Mouse (Mus musculus): ENCODE results near the gene Kif24. TPM values are rescaled to one million over a fixed set of nuclear protein-coding genes. Genes with fewer than 3 reads are reported as not detected.

Kif24 gene
- polyA plus RNA-seq, 1 experiment, result 0.38 TPM

GRCm38 (mm10) chr4:41349199-41349591 is 115.5 kb downstream of the Kif24 start:
- TF ChIP-seq TAL1 (IDR thresholded peaks at IDR 0.05; ENCODE audit: low read length), result no peak
- TF ChIP-seq GATA1 (IDR thresholded peaks at IDR 0.05; ENCODE audit: low read length), result no peak
- Histone ChIP-seq H3K27me3 (ENCODE audit: control insufficient read depth) (no peaks in the 10 kb centered on the region), H3K4me3 (replicated peaks) (peak overlapping the region; percentile 94), H3K36me3 (ENCODE audit: control insufficient read depth) (peaks cover 12% of the 10 kb centered on the region), H3K4me1 (ENCODE audit: control insufficient read depth) (peaks cover 49% of the 10 kb centered on the region), H3K9me3 (ENCODE audit: control insufficient read depth, low read length) (no peaks in the 10 kb centered on the region)

- Histone ChIP-seq H3K4me3 (replicated peaks) (peak within 1 kb of the TSS; percentile 94), H3K4me1 (ENCODE audit: control insufficient read depth) (peaks cover 48% of the 10 kb centered on the region), H3K36me3 (ENCODE audit: control insufficient read depth) (peaks cover 12% of the 10 kb centered on the region), H3K9me3 (ENCODE audit: control insufficient read depth, low read length) (no peaks in the 10 kb centered on the region), H3K27me3 (ENCODE audit: control insufficient read depth) (no peaks in the 10 kb centered on the region)
- TF ChIP-seq GATA1 (IDR thresholded peaks at IDR 0.05; ENCODE audit: low read length) (no peak), TAL1 (IDR thresholded peaks at IDR 0.05; ENCODE audit: low read length) (no peak)
These were observed 116.0 kb downstream of the Kif24 start, which contains the start of gene Ubap1 for GRCm38 (mm10) chr4:41348584-41349198. Ubap1 (plus strand) TSS chr4:41348996.

GRCm38 (mm10) chr4:41347839-41348238 is 116.8 kb downstream of the Kif24 start:
- no peaks in the 10 kb centered on the region for H3K9me3 ChIP-seq (ENCODE audit: control insufficient read depth, low read length)
- TF ChIP-seq GATA1 (IDR thresholded peaks at IDR 0.05; ENCODE audit: low read length) (no peak), TAL1 (IDR thresholded peaks at IDR 0.05; ENCODE audit: low read length) (no peak)
- H3K4me3 ChIP-seq (replicated peaks), result peak overlapping the region; percentile 94
- H3K27me3 ChIP-seq (ENCODE audit: control insufficient read depth), result no peaks in the 10 kb centered on the region
- peaks cover 40% of the 10 kb centered on the region for H3K4me1 ChIP-seq (ENCODE audit: control insufficient read depth)
- peaks cover 11% of the 10 kb centered on the region for H3K36me3 ChIP-seq (ENCODE audit: control insufficient read depth)

- peaks cover 30% of the 10 kb centered on the region for H3K4me1 ChIP-seq (ENCODE audit: control insufficient read depth)
- no peaks in the 10 kb centered on the region for H3K9me3 ChIP-seq (ENCODE audit: control insufficient read depth, low read length)
- TF ChIP-seq TAL1 (IDR thresholded peaks at IDR 0.05; ENCODE audit: low read length) (no peak), GATA1 (IDR thresholded peaks at IDR 0.05; ENCODE audit: low read length) (no peak)
- H3K27me3 ChIP-seq (ENCODE audit: control insufficient read depth), result no peaks in the 10 kb centered on the region
- H3K36me3 ChIP-seq (ENCODE audit: control insufficient read depth), result peaks cover 2% of the 10 kb centered on the region
- no peak overlapping the region for H3K4me3 ChIP-seq (replicated peaks)
These were observed 118.7 kb downstream of the Kif24 start for GRCm38 (mm10) chr4:41346011-41346410.

GRCm38 (mm10) chr4:41340912-41341550 is 123.7 kb downstream of the Kif24 start:
- no peaks in the 10 kb centered on the region for H3K36me3 ChIP-seq (ENCODE audit: control insufficient read depth)
- no peak for TF ChIP-seq TAL1 (IDR thresholded peaks at IDR 0.05; ENCODE audit: low read length)
- TF ChIP-seq GATA1 (IDR thresholded peaks at IDR 0.05; ENCODE audit: low read length), result no peak
- H3K27me3 ChIP-seq (ENCODE audit: control insufficient read depth), result peaks cover 2% of the 10 kb centered on the region
- H3K4me1 ChIP-seq (ENCODE audit: control insufficient read depth), result peaks cover 24% of the 10 kb centered on the region
- no peak overlapping the region for H3K4me3 ChIP-seq (replicated peaks)
- H3K9me3 ChIP-seq (ENCODE audit: control insufficient read depth, low read length), result peaks cover 2% of the 10 kb centered on the region; the same call in 1 of the 2 replicates

Other genes with a start within 250 kb of the Kif24 start
- 60.5 and 63.9 TPM in 2 replicates for gene Ubap2, start 189.7 kb downstream of the Kif24 start, polyA plus RNA-seq (2012)
- gene Dcaf12, start 150.0 kb downstream of the Kif24 start, polyA plus RNA-seq (2012), result 14.1 and 15.2 TPM in 2 replicates
- gene Ubap1, start 115.9 kb downstream of the Kif24 start, polyA plus RNA-seq (2012), result 7.0 and 7.3 TPM in 2 replicates
- gene Nudt2, start 264 bp upstream of the Kif24 start, polyA plus RNA-seq (2012), result 0.55 and 1.5 TPM in 2 replicates
- gene AI464131, start 38.2 kb upstream of the Kif24 start, polyA plus RNA-seq (2012), result not detected in 2 replicates
- 0.11 TPM in 1 of 2 replicates, not detected in the other for gene 1110017D15Rik, start 52.4 kb upstream of the Kif24 start, polyA plus RNA-seq (2012)
- gene Fam219a, start 104.7 kb upstream of the Kif24 start, polyA plus RNA-seq (2012), result 0.14 and 0.16 TPM in 2 replicates
- gene Dnaic1, start 104.9 kb upstream of the Kif24 start, polyA plus RNA-seq (2012), result not detected in 2 replicates
- 0.04 TPM in 1 of 2 replicates, not detected in the other for gene Enho, start 175.4 kb upstream of the Kif24 start, polyA plus RNA-seq (2012)
- not detected in 2 replicates for gene Cntfr, start 232.2 kb upstream of the Kif24 start, polyA plus RNA-seq (2012)
- 0.14 and 0.17 TPM in 2 replicates for gene Il11ra1, start 235.1 kb upstream of the Kif24 start, polyA plus RNA-seq (2012)
- gene Rpp25l, start 248.6 kb upstream of the Kif24 start, polyA plus RNA-seq (2012), result 7.5 and 11.4 TPM in 2 replicates